Mouse (Mus musculus): ENCODE data around the gene Slc27a5. TPM values are rescaled to one million over a fixed set of nuclear protein-coding genes. Genes with fewer than 3 reads are reported as not detected.
A peak's percentile ranks its signal among the peaks of the same experiment; 100 is the strongest.

The Slc27a5 gene
- total and polyA plus RNA-seq, 3 experiments = 0.13 TPM; not detected in 2

DNA sequence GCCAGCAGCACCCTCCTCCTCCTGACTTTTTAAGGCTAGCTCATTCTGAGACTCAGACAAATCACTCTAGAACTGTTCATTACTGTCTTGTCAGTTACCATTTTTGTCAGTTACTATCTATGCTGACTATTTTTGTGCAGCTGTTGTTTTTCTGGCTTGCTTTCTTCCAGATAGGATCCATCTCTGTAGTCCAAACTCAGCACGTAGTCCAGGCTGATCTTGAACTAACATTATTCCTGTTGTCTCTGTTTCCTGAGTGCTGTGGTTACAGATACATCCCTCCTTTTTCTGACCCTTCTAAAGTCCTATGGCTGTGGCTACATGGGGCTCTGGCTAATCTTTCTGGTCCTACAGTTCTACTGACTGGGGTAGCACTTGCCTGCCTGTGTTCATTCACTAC is 41.2 kb upstream of the Slc27a5 start:
- Histone ChIP-seq H3K79me2 (ENCODE audit: control insufficient read depth, insufficient read depth, low read length, poor library complexity) (peaks cover 25% of the 10 kb centered on the region), H3K36me3 (ENCODE audit: control insufficient read depth in 1 of 2, insufficient read depth in 2 of 2, low read length in 2 of 2) (peaks cover 0 to 11% of the 10 kb centered on the region in 2 experiments; a peak in 2 of 4 replicates), H3K27me3 (ENCODE audit: control insufficient read depth in 1 of 2, insufficient read depth in 2 of 2, low read length in 2 of 2) (no peaks in the 10 kb centered on the region), H3K4me1 (ENCODE audit: control insufficient read depth in 1 of 2, insufficient read depth in 2 of 2, low read length in 2 of 2) (peaks cover 5 to 18% of the 10 kb centered on the region in 2 experiments; a peak in 3 of 4 replicates), H3K9me3 (replicated peaks; ENCODE audit: insufficient read depth, low read length) (no peaks in the 10 kb centered on the region), H3K9ac (ENCODE audit: control insufficient read depth, low read depth, low read length, poor library complexity, severe bottlenecking) (peak overlapping the region; percentile 98), H3K4me3 (ENCODE audit: control insufficient read depth in 1 of 2, insufficient read depth in 1 of 2, low read depth in 2 of 2, low read length in 2 of 2) (peak overlapping the region; percentile 64 to 97; a peak in 3 of 4 replicates), H3K27ac (ENCODE audit: control insufficient read depth, low read depth, low read length) (peak overlapping the region; percentile 98)
- no peak for DNase-seq (ENCODE audit: low read depth, low spot score)
- TF ChIP-seq ZC3H11A (IDR thresholded peaks at IDR 0.05; ENCODE audit: low read depth, low read length) = no peak
- TF ChIP-seq EP300 (IDR thresholded peaks at IDR 0.05; ENCODE audit: low read depth in 1 of 2, low read length in 2 of 2) = peak in 1 of 2 experiments; percentile 44; a peak in 1 of 4 replicates

DNA sequence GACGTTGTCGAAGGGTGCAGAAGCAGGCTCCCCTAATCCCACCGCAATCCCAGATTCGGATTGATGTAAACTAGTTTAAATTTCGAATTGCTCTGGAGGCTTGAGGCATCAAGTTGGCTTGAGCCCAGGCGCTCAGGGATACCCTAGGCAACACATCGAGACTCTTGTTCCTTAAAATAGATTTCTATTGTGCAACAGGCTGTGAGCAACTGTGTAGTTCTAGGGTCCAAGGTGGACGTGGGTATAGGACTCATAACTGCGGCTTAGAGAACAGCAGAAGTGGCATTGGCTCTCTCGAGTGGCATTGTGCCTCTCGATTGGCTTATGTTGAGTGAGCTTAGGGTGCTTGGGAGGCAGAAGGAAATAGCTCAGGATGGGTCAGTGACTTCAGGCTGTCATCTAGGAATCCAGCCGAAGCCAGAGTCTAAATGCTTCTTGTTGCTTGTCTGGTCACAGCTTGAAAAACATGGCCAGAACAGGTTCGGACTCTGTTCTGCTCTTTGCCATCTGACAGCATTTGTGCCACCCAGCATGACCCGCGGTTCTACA is 40.7 kb upstream of the Slc27a5 start:
- H3K79me2 ChIP-seq (ENCODE audit: control insufficient read depth, insufficient read depth, low read length, poor library complexity) = peaks cover 25% of the 10 kb centered on the region
- H3K36me3 ChIP-seq (ENCODE audit: control insufficient read depth in 1 of 2, insufficient read depth in 2 of 2, low read length in 2 of 2) = peaks cover 0 to 11% of the 10 kb centered on the region in 2 experiments; a peak in 2 of 4 replicates
- peak overlapping the region; percentile 64 to 97 for H3K4me3 ChIP-seq (ENCODE audit: control insufficient read depth in 1 of 2, insufficient read depth in 1 of 2, low read depth in 2 of 2, low read length in 2 of 2)
- H3K9ac ChIP-seq (ENCODE audit: control insufficient read depth, low read depth, low read length, poor library complexity, severe bottlenecking) = peak overlapping the region; percentile 98
- no peaks in the 10 kb centered on the region for H3K9me3 ChIP-seq (replicated peaks; ENCODE audit: insufficient read depth, low read length)
- TF ChIP-seq ELF1 (IDR thresholded peaks at IDR 0.05; ENCODE audit: low read depth, low read length) = no peak
- no peak for TF ChIP-seq ZNF384 (IDR thresholded peaks at IDR 0.05; ENCODE audit: low read depth, low read length)
- no peak for TF ChIP-seq MAX (IDR thresholded peaks at IDR 0.05; ENCODE audit: low read length)
- TF ChIP-seq GATA1 (IDR thresholded peaks at IDR 0.05; ENCODE audit: low read depth, low read length) = no peak
- no peaks in the 10 kb centered on the region for H3K27me3 ChIP-seq (ENCODE audit: control insufficient read depth in 1 of 2, insufficient read depth in 2 of 2, low read length in 2 of 2)
- H3K4me1 ChIP-seq (ENCODE audit: control insufficient read depth in 1 of 2, insufficient read depth in 2 of 2, low read length in 2 of 2) = peaks cover 5 to 20% of the 10 kb centered on the region in 2 experiments; a peak in 3 of 4 replicates
- H3K27ac ChIP-seq (ENCODE audit: control insufficient read depth, low read depth, low read length) = peak overlapping the region; percentile 98
- DNase-seq (ENCODE audit: low read depth, low spot score) = peak; percentile 69

DNA sequence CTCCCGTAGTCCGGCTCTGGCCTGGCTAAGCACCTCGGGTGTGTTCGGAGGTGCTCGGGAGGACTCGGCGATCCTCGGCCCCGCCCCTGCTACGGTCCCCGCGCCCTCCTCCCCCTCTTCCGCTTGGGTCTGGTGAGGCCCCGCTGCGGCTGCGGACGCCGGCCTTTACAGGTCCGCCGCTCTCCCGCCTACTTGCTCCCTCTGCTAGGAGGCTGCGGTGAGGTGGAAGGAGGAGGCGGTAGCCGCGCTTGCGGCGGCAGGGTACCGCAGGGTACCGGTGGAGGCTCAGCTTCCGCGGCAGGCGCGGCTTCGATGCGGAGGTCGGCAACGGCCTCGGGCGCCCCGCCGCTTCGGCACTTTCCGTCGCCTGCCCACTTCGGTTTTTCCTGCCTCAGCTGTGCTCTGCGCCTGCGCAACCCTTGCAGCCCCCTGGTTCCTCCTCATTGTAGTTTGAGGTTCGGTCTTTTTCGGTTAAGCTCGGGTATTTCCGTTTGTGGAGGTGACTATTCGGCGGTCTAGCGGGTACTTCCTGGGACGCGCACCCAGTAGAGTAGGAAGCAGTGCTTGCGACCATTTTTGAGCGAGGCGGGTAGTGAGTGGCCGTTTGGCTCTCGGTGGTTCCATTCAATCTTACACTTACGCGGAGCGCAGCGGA is 40.0 kb upstream of the Slc27a5 start, which contains the start of gene Ube2m:
Ube2m (minus strand) TSS at position 375 of the 655 bp plus-strand sequence.
- peak within 1 kb of the TSS; percentile 98 for H3K9ac ChIP-seq (ENCODE audit: control insufficient read depth, low read depth, low read length, poor library complexity, severe bottlenecking)
- H3K79me2 ChIP-seq (ENCODE audit: control insufficient read depth, insufficient read depth, low read length, poor library complexity) = peaks cover 25% of the 10 kb centered on the region
- H3K36me3 ChIP-seq (ENCODE audit: control insufficient read depth in 1 of 2, insufficient read depth in 2 of 2, low read length in 2 of 2) = peaks cover 0 to 14% of the 10 kb centered on the region in 2 experiments; a peak in 2 of 4 replicates
- peak within 1 kb of the TSS; percentile 98 for H3K27ac ChIP-seq (ENCODE audit: control insufficient read depth, low read depth, low read length)
- peaks cover 5 to 24% of the 10 kb centered on the region in 2 experiments; a peak in 3 of 4 replicates for H3K4me1 ChIP-seq (ENCODE audit: control insufficient read depth in 1 of 2, insufficient read depth in 2 of 2, low read length in 2 of 2)
- H3K9me3 ChIP-seq (replicated peaks; ENCODE audit: insufficient read depth, low read length) = no peaks in the 10 kb centered on the region
- peak; percentile 98 for DNase-seq (ENCODE audit: low read depth, low spot score)
- H3K27me3 ChIP-seq (ENCODE audit: control insufficient read depth in 1 of 2, insufficient read depth in 2 of 2, low read length in 2 of 2) = no peaks in the 10 kb centered on the region
- H3K4me3 ChIP-seq (ENCODE audit: control insufficient read depth in 1 of 2, insufficient read depth in 1 of 2, low read depth in 2 of 2, low read length in 2 of 2) = peak within 1 kb of the TSS; percentile 95 to 97
- TF ChIP-seq TBP (IDR thresholded peaks at IDR 0.05; ENCODE audit: low read depth, low read length) (peak; percentile 58), MAZ (IDR thresholded peaks at IDR 0.05; ENCODE audit: low read depth, low read length) (peak; percentile 73; the same call in 1 of the 2 replicates), TCF12 (IDR thresholded peaks at IDR 0.05; ENCODE audit: low read depth, low read length) (peak; percentile 40), POLR2AphosphoS5 (IDR thresholded peaks at IDR 0.05; ENCODE audit: borderline replicate concordance, low read depth, low read length) (no peak), POLR2A (IDR thresholded peaks at IDR 0.05; ENCODE audit: control insufficient read depth in 1 of 2, insufficient read depth in 1 of 2, low read depth in 1 of 2, low read length in 2 of 2, poor library complexity in 1 of 2) (peak; percentile 88 to 93), GATA1 (IDR thresholded peaks at IDR 0.05; ENCODE audit: low read depth, low read length) (no peak), HCFC1 (IDR thresholded peaks at IDR 0.05; ENCODE audit: low read depth, low read length) (peak; percentile 77), ELF1 (IDR thresholded peaks at IDR 0.05; ENCODE audit: low read depth, low read length) (peak; percentile 88), ETS1 (IDR thresholded peaks at IDR 0.05; ENCODE audit: low read depth, low read length) (peak; percentile 34; the same call in 1 of the 2 replicates), NRF1 (IDR thresholded peaks at IDR 0.05; ENCODE audit: insufficient read depth, low read depth, low read length, poor library complexity, severe bottlenecking) (peak; percentile 97), NELFE (IDR thresholded peaks at IDR 0.05; ENCODE audit: low read depth, low read length) (peak; percentile 90), JUND (IDR thresholded peaks at IDR 0.05; ENCODE audit: low read depth, low read length) (no peak), USF1 (IDR thresholded peaks at IDR 0.05; ENCODE audit: low read depth, low read length) (no peak), POLR2AphosphoS2 (IDR thresholded peaks at IDR 0.05; ENCODE audit: low read length) (peak; percentile 88), SIN3A (IDR thresholded peaks at IDR 0.05; ENCODE audit: low read length) (peak; percentile 75), ZC3H11A (IDR thresholded peaks at IDR 0.05; ENCODE audit: low read depth, low read length) (no peak), KAT2A (conservative IDR thresholded peaks at IDR 0.05; ENCODE audit: low read depth, low read length) (peak; percentile 60), GABPA (IDR thresholded peaks at IDR 0.05; ENCODE audit: low read depth, low read length) (no peak), ZMIZ1 (IDR thresholded peaks at IDR 0.05; ENCODE audit: low read depth, low read length) (peak; percentile 80), UBTF (IDR thresholded peaks at IDR 0.05; ENCODE audit: borderline replicate concordance, insufficient read depth, low read depth, low read length) (0 out of 2 replicates have a peak, but pooled peaks have one; percentile 30), MAX (IDR thresholded peaks at IDR 0.05; ENCODE audit: low read length) (peak; percentile 67; the same call in 1 of the 2 replicates)

Measured in MEL (cell line).